Mouse (Mus musculus) neutrophil, adult 5-6 weeks (primary cell): ENCODE results near the gene Syt12. TPM values are rescaled to one million over a fixed set of nuclear protein-coding genes. Genes with fewer than 3 reads are reported as not detected.
"Not testable (repeated sequence)": the region's sequence is repeated elsewhere in the genome, so short reads cannot be mapped to it uniquely, and the experiment has no call there.

Source experiments
- ATAC-seq: fragments of 151-379, 151-347 bp; 2 replicates; pipeline ENCODE4 v1.8.0; 2017; ENCODE audit warnings: mild to moderate bottlenecking, moderate TSS enrichment; ENCODE audit not compliant: insufficient number of reproducible peaks, poor library complexity, low FRiP score, severe bottlenecking; ENCODE audit errors: extremely low read depth
- total RNA-seq: library from RNA; stranded (forward); fragments of 200-1000 nt; gene quantifications from 2 replicates; pipeline ENCODE4 v1.2.3, GENCODE M21; 2017

Gene Syt12
- total RNA-seq, 1 experiment from 2014 or later = not detected

DNA sequence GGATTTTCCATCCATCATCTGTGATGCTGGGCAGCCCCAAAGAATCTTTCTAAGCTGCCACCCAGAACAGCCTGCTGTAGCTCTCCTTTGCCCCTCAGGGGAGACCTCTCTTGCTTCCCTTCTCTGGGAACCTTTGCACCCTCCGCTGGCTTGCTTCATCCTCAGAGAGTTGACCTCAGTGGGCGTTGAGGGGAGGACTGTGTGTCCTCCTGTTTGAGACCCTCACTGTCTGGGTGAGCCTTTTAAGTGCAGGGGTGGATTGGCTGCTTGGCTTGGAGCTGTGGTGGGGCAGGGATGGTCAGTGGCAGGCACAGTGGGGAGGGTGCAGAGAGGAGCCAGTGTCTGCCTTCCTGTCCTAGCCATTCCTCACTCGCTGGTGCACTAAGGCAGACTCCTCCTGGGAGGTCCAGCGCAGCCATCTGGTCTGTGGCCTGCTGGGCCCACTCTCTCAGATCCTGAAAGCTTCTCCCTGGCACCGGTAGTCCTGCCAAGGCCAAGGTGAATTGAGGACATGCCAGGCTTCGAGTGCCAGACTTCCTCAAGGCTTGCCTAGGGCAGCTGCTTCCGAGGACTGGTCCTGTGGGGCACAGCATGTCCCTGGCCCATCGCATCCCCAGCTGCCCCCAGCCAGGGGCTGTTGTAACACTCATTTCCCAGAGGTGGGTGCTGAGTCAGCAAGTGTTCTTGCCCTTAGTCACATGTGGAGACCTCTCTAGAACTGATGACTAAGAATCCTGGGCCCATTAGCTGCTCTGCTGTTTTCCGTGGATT, 15.5 kb upstream of the Syt12 start:
- ATAC-seq = no peak

DNA sequence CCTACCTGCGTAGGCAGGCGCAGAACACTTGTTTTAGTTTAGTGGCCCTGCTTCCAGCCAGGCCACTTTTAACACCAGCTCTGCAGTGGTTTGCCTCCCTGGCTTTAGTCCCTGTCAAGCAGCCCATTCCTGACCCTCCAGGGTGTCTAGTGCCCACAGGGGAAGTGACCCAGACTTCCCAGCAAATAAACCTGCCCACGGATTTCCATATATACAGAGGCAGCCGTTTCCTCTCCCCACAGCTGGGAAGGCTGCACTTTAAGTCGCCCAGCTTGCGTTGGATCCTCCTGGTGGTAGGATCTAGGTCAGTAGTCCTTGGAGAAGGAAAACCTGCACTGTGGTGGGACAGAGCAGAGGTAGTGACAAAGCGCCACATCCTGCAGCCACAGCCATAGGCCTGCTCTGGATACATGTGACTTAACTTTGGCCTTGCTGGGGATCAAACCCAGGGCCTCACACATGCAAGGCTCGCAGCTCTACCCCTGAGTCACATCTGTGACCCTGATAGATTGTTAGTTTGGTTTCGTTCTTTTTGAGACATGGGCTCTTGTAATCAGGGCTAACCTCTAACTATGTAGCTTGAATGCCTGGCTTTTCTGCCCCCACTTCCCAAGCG, 13.9 kb upstream of the Syt12 start:
- ATAC-seq = no peak

DNA sequence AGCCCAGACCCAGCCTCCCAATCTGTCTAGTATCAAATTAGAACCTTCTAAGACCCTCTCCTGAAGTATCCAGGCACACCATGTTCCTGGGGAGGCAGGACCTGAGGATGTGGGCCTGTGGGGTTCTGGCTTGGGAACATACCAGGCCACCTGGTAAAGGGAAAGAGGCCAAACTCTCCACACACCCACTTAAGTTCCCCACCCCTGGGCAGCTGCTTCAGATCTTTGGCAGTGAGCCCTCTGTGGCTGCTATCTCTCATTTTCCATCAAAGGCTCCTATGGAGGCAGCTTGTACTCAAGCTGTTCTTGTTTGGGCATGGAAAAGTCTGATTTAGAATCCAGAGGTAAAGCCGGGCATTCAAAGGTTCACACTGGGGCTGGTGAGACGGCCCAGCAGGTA, 10.6 kb upstream of the Syt12 start:
- no peak for ATAC-seq

GRCm38 (mm10) chr19:4485006-4485405, 7.8 kb upstream of the Syt12 start:
- no peak for ATAC-seq

GRCm38 (mm10) chr19:4482111-4482859, 5.0 kb upstream of the Syt12 start:
- no peak for ATAC-seq

DNA sequence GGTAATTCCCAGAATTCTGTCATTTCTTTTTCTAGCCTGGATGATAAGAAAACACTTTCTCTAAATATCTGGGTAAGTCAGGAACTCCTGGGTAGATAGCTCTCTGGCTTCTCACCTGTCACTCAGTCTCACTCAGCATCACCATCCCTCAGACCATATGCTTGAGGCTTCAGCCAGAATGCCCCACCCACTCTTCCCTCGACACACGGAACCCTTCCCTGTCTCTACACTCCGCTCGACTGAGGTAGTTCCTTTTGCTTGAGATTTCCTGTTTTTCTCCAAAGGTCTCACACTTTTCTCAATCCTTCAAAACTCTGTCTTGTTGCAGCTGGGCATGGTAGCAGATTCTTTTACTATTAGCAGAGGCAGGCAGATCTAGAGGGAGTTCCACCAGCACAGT, 4.1 kb upstream of the Syt12 start:
- no peak for ATAC-seq

DNA sequence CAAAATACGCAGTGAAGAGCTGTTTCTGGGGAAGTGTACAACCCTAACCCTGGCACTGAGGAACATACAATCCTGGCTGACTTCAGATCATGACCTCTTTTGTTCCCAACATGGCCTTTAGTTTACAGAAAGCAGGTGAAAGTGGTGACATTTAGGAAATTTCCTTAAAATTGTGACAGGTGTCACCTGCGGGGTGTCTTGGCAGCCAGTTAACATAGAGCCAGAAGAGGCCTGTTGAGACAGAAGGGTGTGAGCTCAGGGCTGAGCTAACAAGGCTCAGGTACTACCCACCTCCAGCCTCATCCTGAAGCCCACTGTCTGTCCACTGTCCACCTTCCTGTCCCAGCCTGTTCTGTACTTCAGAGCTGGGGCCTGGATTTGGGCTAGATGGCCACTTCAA, 2.8 kb upstream of the Syt12 start:
- ATAC-seq = no peak

DNA sequence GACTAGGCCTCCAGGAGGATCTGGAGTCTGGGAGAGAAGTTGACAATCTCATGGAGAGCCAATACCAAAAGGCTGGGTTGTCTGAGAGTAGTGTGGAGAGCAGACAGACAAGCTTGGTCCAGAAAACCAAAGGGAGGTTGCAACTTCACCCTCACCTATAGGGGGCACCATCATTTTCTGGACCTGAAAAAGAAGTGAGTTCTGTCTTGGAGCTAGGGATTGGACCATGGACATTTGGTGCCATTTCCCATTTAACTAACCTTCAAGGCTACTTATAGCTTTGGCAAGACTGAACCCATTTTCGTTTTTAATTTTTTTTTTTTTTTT, 906 bp upstream of the Syt12 start:
- no peak for ATAC-seq

- no peak for ATAC-seq
Measured at GRCm38 (mm10) chr19:4476601-4477257, 518 bp downstream of the Syt12 start.

- ATAC-seq = no peak
Measured at GRCm38 (mm10) chr19:4475224-4475925, 1.9 kb downstream of the Syt12 start.

DNA sequence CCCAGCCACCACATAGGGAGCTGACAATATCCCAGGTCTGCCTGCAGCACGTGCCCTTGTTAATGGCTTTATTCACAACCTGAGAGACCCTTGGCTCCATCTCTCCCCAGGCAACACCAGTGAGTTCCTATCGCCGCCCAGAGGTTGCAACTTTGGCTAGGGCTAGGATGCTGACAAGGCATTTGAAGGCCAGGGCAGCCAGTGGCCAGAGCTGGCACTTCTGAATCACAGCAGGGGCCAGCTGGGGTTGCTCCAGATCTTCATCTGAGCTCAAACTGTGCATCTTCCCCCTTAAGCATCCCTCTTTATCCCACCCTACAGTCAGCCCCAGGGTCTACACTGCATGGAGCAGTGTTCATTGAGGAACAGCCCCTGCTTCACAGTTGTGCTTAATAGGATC, 2.5 kb downstream of the Syt12 start:
- no peak for ATAC-seq

- no peak for ATAC-seq
Measured at GRCm38 (mm10) chr19:4473549-4473948, 3.7 kb downstream of the Syt12 start.

- no peak for ATAC-seq
Measured at GRCm38 (mm10) chr19:4468363-4468762, 8.9 kb downstream of the Syt12 start.

- no peak for ATAC-seq
Measured at GRCm38 (mm10) chr19:4464666-4465065, 12.6 kb downstream of the Syt12 start.

DNA sequence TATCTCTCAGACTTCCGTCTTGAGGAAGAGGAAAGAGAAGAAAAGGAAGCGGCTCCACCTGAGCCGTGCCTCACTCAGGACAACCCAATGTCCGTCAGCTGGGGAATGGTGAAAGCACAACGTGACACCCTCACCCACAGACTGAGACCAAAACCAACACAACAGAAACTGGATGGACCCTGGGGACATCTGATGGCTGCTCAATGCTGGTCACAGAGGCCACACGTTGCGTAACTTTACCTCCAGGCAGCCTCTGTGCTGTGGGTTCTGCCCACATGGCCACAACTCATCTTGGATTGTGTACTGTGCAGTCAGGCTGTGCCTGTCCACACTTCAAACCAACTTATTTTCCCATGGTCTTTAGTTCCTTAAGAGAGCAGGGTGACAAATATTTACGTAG, 15.3 kb downstream of the Syt12 start:
- ATAC-seq = no peak

DNA sequence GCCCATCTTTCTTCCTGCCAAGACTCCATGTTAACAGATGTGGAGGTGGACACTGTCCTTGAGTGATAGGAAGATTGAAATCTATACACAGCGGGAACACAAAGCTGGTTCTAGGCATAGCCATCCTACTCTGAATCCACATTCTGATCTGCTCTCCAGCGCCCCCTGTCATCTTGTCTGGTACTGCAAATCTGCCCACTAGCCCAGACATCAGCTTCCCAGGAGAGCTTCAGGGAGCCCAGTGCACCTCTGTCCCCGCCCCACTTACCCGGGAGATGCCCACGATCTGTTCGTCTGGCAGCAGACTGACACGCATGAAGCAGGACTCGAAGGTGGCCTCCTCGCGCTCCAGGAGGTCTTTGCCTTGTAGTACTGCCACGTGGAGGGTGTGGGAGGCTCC, 21.0 kb downstream of the Syt12 start:
- ATAC-seq = no peak

- no peak for ATAC-seq
Measured at GRCm38 (mm10) chr19:4455071-4455800, 22.0 kb downstream of the Syt12 start.

DNA sequence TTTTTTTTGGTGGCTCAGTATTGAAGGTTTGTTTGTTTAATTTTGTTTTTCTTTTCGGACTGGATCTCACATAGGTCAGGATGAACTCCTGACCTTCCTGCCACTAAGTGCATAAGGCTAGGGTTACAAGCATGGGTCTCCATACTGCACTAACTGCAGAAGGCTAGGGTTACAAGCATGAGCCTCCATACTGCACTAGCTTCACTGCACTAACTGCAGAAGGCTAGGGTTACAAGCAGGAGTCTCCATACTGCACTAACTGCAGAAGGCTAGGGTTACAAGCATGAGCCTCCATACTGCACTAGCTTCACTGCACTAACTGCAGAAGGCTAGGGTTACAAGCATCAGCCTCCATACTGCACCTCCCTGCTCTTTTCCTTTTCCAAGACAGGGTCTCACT, 23.2 kb downstream of the Syt12 start:
- ATAC-seq = not testable (repeated sequence)

GRCm38 (mm10) chr19:4452525-4452924, 24.7 kb downstream of the Syt12 start:
- ATAC-seq = no peak
